Mouse (Mus musculus) brain, embryonic 14.5 days (tissue): ENCODE data around the gene Khdrbs2.

Experiments used
- CTCF ChIP-seq: fragments of 200-500 bp; IDR thresholded peaks from 2 replicates; pipeline ENCODE4 v1.5.1; 2012; ENCODE audit warnings: inconsistent platforms, mild to moderate bottlenecking, moderate library complexity, borderline replicate concordance; ENCODE audit not compliant: insufficient read depth, insufficient read length; ENCODE audit errors: extremely low read depth
- POLR2A ChIP-seq: fragments of 200-500 bp; IDR thresholded peaks from 2 replicates; pipeline ENCODE4 v1.6.1; 2012; ENCODE audit warnings: mild to moderate bottlenecking, inconsistent platforms, borderline replicate concordance; ENCODE audit not compliant: poor library complexity, insufficient read depth, insufficient read length, severe bottlenecking; ENCODE audit errors: extremely low read depth

- TF ChIP-seq POLR2A (no peak), CTCF (no peak)
Observed at GRCm38 (mm10) chr1:32309074-32309473, 136.6 kb downstream of the Khdrbs2 start.
